Mouse (Mus musculus) testis, adult 2 months (tissue): ENCODE data around the gene Gm26661.

Experiments
- CTCF ChIP-seq: fragments of 200-500 bp; IDR thresholded peaks from 2 replicates; pipeline ENCODE4 v1.5.1; 2012; ENCODE audit warnings: low read depth, mild to moderate bottlenecking, inconsistent platforms, low read length, moderate library complexity; ENCODE audit not compliant: control insufficient read depth, insufficient read depth, insufficient replicate concordance
- POLR2A ChIP-seq: fragments of 200-500 bp; IDR thresholded peaks from 2 replicates; pipeline ENCODE4 v1.6.1; 2012; ENCODE audit warnings: low read depth, mild to moderate bottlenecking, inconsistent platforms, low read length, moderate library complexity; ENCODE audit not compliant: control insufficient read depth

- TF ChIP-seq POLR2A = no peak
- TF ChIP-seq CTCF = no peak
Observed at GRCm38 (mm10) chr14:7833458-7833857, 42.1 kb downstream of the Gm26661 start.
